Mouse (Mus musculus): ENCODE measurements around the gene Pdgfb. TPM values are rescaled to one million over a fixed set of nuclear protein-coding genes. Genes with fewer than 3 reads are reported as not detected.

Gene Pdgfb
- polyA plus RNA-seq (2015; fragmentation: Nextera tagmentation; extraction: Ambion mirVana), result 3.2 and 4.6 TPM in 2 replicates

DNA sequence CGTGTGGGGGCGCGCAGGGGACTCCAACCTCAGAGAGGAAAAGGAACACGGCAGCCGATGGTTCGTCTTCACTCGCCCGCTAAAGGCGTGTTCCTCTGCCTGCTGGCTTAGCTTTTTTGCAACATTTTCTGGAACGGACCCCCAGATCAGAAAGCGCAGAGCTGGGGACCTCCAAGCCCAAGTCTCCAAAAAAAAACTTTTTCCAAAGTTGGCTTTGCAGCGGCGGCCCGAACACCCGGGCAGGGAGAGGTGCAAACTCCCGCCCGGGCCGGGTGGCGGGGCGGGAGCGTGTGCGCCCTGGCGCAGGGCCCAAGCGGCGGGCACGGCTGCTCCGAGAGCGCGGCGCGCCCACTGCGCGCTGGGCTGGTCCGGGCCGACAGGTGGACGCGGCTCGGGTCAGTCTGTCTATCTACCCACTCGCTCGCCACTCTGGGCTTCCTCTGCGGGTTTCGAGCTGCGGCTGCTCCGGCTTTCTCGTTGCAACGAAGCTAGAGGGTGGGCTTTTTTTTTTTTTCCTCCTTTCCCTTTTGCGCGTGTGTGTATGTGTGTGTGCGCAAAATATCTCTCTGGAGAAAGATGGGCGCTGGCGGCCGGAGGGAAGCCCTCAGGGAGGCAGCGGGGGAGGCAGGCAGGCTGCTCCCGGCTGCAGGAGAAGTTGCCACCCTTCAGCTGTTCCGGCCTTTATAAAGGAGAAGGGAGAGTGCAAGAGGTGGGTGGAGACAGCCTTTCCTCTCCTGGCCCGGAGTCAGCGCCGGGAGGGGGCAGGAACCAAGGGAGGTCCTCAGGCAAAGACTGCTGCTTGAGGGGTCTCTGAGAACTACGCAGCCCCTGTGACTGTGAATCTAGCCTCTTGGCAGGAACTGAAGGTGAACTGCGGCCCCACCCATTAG, at the start of gene Pdgfb:
Gene Pdgfb, minus strand, starts transcription at position 657 of the 890 bp plus-strand sequence.
- peak within 1 kb of the TSS; percentile 75 for H3K9ac ChIP-seq (ENCODE audit: low read length)
- peak; percentile 33; the same call in 1 of the 2 replicates for ATAC-seq (replicated peaks; ENCODE audit: extremely low read depth, insufficient read depth, low FRiP score)
- WGBS, result 1% methylated on average over 60 of the region's 60 CpGs
- peaks cover 17% of the 10 kb centered on the region for H3K4me1 ChIP-seq (ENCODE audit: control insufficient read depth, insufficient read depth, low read length)
- H3K4me3 ChIP-seq (ENCODE audit: low read length), result peak within 1 kb of the TSS; percentile 63
- H3K27me3 ChIP-seq (ENCODE audit: control insufficient read depth, insufficient read depth, low read length), result peaks cover 38% of the 10 kb centered on the region
- no peaks in the 10 kb centered on the region for H3K9me3 ChIP-seq (replicated peaks; ENCODE audit: control insufficient read depth, low read length)
- peak within 1 kb of the TSS; percentile 33 for H3K27ac ChIP-seq (ENCODE audit: low read length)
- H3K36me3 ChIP-seq (ENCODE audit: control insufficient read depth, insufficient read depth), result no peaks in the 10 kb centered on the region
- peak within 1 kb of the TSS; percentile 90 for H3K4me2 ChIP-seq (ENCODE audit: low read depth, low read length)

DNA sequence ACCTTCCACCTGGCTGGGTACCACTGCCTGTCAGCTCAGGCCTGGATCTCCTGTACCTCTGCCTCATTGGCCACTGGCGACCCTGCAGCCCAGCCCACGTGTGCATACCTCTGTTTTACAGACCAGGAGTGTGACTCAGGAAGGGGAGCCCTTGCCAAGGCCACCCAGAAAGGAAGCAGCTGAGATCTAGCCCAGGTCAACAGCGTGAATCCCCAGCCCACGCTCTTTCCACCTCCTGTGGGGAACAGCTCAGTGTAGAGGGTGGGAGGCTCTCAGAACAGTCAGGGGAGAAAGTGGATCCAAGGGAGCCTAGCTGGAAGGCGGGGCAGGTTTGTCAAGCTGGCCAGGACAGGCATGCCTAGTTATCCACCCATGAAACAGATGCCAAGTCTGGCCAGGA, 48.0 kb upstream of the Pdgfb start:
- no peaks in the 10 kb centered on the region for H3K27me3 ChIP-seq (ENCODE audit: control insufficient read depth, insufficient read depth, low read length)
- H3K4me2 ChIP-seq (ENCODE audit: low read depth, low read length), result no peak overlapping the region
- H3K27ac ChIP-seq (ENCODE audit: low read length), result no peak overlapping the region
- no peak overlapping the region for H3K4me3 ChIP-seq (ENCODE audit: low read length)
- H3K36me3 ChIP-seq (ENCODE audit: control insufficient read depth, insufficient read depth), result no peaks in the 10 kb centered on the region
- H3K9ac ChIP-seq (ENCODE audit: low read length), result no peak overlapping the region
- 40% methylated on average over 5 of the region's 5 CpGs for WGBS
- no peaks in the 10 kb centered on the region; the same call in 1 of the 2 replicates for H3K9me3 ChIP-seq (replicated peaks; ENCODE audit: control insufficient read depth, low read length)
- H3K4me1 ChIP-seq (ENCODE audit: control insufficient read depth, insufficient read depth, low read length), result no peaks in the 10 kb centered on the region
- ATAC-seq (replicated peaks; ENCODE audit: extremely low read depth, insufficient read depth, low FRiP score), result no peak

DNA sequence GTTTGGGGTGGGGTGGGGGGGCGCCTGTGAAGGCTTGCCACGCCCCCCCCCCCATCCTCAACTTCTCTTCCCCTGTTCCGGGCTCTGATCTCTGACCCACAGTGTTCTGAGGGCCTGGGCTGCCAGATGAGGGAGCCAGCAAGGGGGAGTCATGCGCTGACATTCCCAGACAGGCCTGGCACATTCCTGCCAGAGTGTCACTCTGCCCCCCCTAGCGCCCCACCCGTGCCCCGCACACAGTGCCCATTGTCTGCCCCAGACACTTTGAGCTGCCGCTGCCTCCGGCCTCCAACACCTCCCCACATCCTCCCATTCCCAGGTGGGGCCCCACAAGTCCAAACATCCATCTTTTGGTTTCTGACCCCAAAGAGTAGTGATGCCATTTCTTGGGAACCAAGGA, 47.6 kb upstream of the Pdgfb start:
- 61% methylated on average over 9 of the region's 9 CpGs for WGBS
- Histone ChIP-seq H3K27me3 (ENCODE audit: control insufficient read depth, insufficient read depth, low read length) (no peaks in the 10 kb centered on the region; the same call in 1 of the 2 replicates), H3K9me3 (replicated peaks; ENCODE audit: control insufficient read depth, low read length) (no peaks in the 10 kb centered on the region; the same call in 1 of the 2 replicates), H3K27ac (ENCODE audit: low read length) (no peak overlapping the region), H3K4me3 (ENCODE audit: low read length) (no peak overlapping the region), H3K36me3 (ENCODE audit: control insufficient read depth, insufficient read depth) (no peaks in the 10 kb centered on the region), H3K4me2 (ENCODE audit: low read depth, low read length) (no peak overlapping the region), H3K4me1 (ENCODE audit: control insufficient read depth, insufficient read depth, low read length) (no peaks in the 10 kb centered on the region), H3K9ac (ENCODE audit: low read length) (no peak overlapping the region)
- no peak for ATAC-seq (replicated peaks; ENCODE audit: extremely low read depth, insufficient read depth, low FRiP score)

- Histone ChIP-seq H3K4me3 (ENCODE audit: low read length) (no peak overlapping the region), H3K9ac (ENCODE audit: low read length) (no peak overlapping the region), H3K27me3 (ENCODE audit: control insufficient read depth, insufficient read depth, low read length) (no peaks in the 10 kb centered on the region; the same call in 1 of the 2 replicates), H3K27ac (ENCODE audit: low read length) (no peak overlapping the region), H3K9me3 (replicated peaks; ENCODE audit: control insufficient read depth, low read length) (no peaks in the 10 kb centered on the region; the same call in 1 of the 2 replicates), H3K4me1 (ENCODE audit: control insufficient read depth, insufficient read depth, low read length) (no peaks in the 10 kb centered on the region), H3K36me3 (ENCODE audit: control insufficient read depth, insufficient read depth) (no peaks in the 10 kb centered on the region), H3K4me2 (ENCODE audit: low read depth, low read length) (no peak overlapping the region)
- 74% methylated on average over 4 of the region's 4 CpGs for WGBS
- no peak for ATAC-seq (replicated peaks; ENCODE audit: extremely low read depth, insufficient read depth, low FRiP score)
These were observed 46.3 kb upstream of the Pdgfb start for GRCm38 (mm10) chr15:80061071-80061550.

- 93% methylated on average over 8 of the region's 8 CpGs for WGBS
- Histone ChIP-seq H3K9ac (ENCODE audit: low read length) (no peak overlapping the region), H3K9me3 (replicated peaks; ENCODE audit: control insufficient read depth, low read length) (no peaks in the 10 kb centered on the region; the same call in 1 of the 2 replicates), H3K4me3 (ENCODE audit: low read length) (no peak overlapping the region), H3K27ac (ENCODE audit: low read length) (no peak overlapping the region), H3K4me1 (ENCODE audit: control insufficient read depth, insufficient read depth, low read length) (no peaks in the 10 kb centered on the region), H3K4me2 (ENCODE audit: low read depth, low read length) (no peak overlapping the region), H3K36me3 (ENCODE audit: control insufficient read depth, insufficient read depth) (no peaks in the 10 kb centered on the region), H3K27me3 (ENCODE audit: control insufficient read depth, insufficient read depth, low read length) (no peaks in the 10 kb centered on the region; the same call in 1 of the 2 replicates)
- no peak for ATAC-seq (replicated peaks; ENCODE audit: extremely low read depth, insufficient read depth, low FRiP score)
These were observed 45.7 kb upstream of the Pdgfb start for GRCm38 (mm10) chr15:80060356-80061070.

- Histone ChIP-seq H3K4me2 (ENCODE audit: low read depth, low read length) (no peak overlapping the region), H3K4me3 (ENCODE audit: low read length) (no peak overlapping the region), H3K36me3 (ENCODE audit: control insufficient read depth, insufficient read depth) (no peaks in the 10 kb centered on the region), H3K27me3 (ENCODE audit: control insufficient read depth, insufficient read depth, low read length) (no peaks in the 10 kb centered on the region; the same call in 1 of the 2 replicates), H3K9me3 (replicated peaks; ENCODE audit: control insufficient read depth, low read length) (no peaks in the 10 kb centered on the region; the same call in 1 of the 2 replicates), H3K27ac (ENCODE audit: low read length) (no peak overlapping the region), H3K4me1 (ENCODE audit: control insufficient read depth, insufficient read depth, low read length) (peaks cover under 1% of the 10 kb centered on the region; the same call in 1 of the 2 replicates), H3K9ac (ENCODE audit: low read length) (no peak overlapping the region)
- WGBS, result 64% methylated on average over 7 of the region's 7 CpGs
- no peak for ATAC-seq (replicated peaks; ENCODE audit: extremely low read depth, insufficient read depth, low FRiP score)
These were observed 44.8 kb upstream of the Pdgfb start for GRCm38 (mm10) chr15:80059606-80060005.

- Histone ChIP-seq H3K4me2 (ENCODE audit: low read depth, low read length) (no peak overlapping the region), H3K4me3 (ENCODE audit: low read length) (no peak overlapping the region), H3K9me3 (replicated peaks; ENCODE audit: control insufficient read depth, low read length) (no peaks in the 10 kb centered on the region; the same call in 1 of the 2 replicates), H3K4me1 (ENCODE audit: control insufficient read depth, insufficient read depth, low read length) (peaks cover 11% of the 10 kb centered on the region), H3K27ac (ENCODE audit: low read length) (no peak overlapping the region), H3K27me3 (ENCODE audit: control insufficient read depth, insufficient read depth, low read length) (no peaks in the 10 kb centered on the region; the same call in 1 of the 2 replicates), H3K9ac (ENCODE audit: low read length) (no peak overlapping the region), H3K36me3 (ENCODE audit: control insufficient read depth, insufficient read depth) (no peaks in the 10 kb centered on the region)
- 92% methylated on average over 7 of the region's 7 CpGs for WGBS
- no peak for ATAC-seq (replicated peaks; ENCODE audit: extremely low read depth, insufficient read depth, low FRiP score)
These were observed 43.4 kb upstream of the Pdgfb start for GRCm38 (mm10) chr15:80058151-80058550.

GRCm38 (mm10) chr15:80054034-80054710, 39.4 kb upstream of the Pdgfb start:
- 0 out of 2 replicates have a peak, but pooled peaks have one; percentile 19 for ATAC-seq (replicated peaks; ENCODE audit: extremely low read depth, insufficient read depth, low FRiP score)
- H3K36me3 ChIP-seq (ENCODE audit: control insufficient read depth, insufficient read depth), result no peaks in the 10 kb centered on the region
- no peak overlapping the region for H3K4me3 ChIP-seq (ENCODE audit: low read length)
- no peak overlapping the region for H3K4me2 ChIP-seq (ENCODE audit: low read depth, low read length)
- peaks cover 18% of the 10 kb centered on the region for H3K4me1 ChIP-seq (ENCODE audit: control insufficient read depth, insufficient read depth, low read length)
- peak overlapping the region; percentile 2 for H3K27ac ChIP-seq (ENCODE audit: low read length)
- H3K9me3 ChIP-seq (replicated peaks; ENCODE audit: control insufficient read depth, low read length), result 0 out of 2 replicates have a peak, but pooled peaks cover 2% of the 10 kb centered on the region
- H3K27me3 ChIP-seq (ENCODE audit: control insufficient read depth, insufficient read depth, low read length), result no peaks in the 10 kb centered on the region; the same call in 1 of the 2 replicates
- 38% methylated on average over 7 of the region's 7 CpGs for WGBS
- H3K9ac ChIP-seq (ENCODE audit: low read length), result peak overlapping the region; percentile 35; the same call in 1 of the 2 replicates
